Mouse (Mus musculus) testis, adult 2 months (tissue): ENCODE results near the gene Mmp9.

ENCODE experiments used
- CTCF ChIP-seq: fragments of 200-500 bp; IDR thresholded peaks from 2 replicates; pipeline ENCODE4 v1.5.1; 2012; ENCODE audit warnings: low read depth, mild to moderate bottlenecking, inconsistent platforms, low read length, moderate library complexity; ENCODE audit not compliant: control insufficient read depth, insufficient read depth, insufficient replicate concordance
- POLR2A ChIP-seq: fragments of 200-500 bp; IDR thresholded peaks from 2 replicates; pipeline ENCODE4 v1.6.1; 2012; ENCODE audit warnings: low read depth, mild to moderate bottlenecking, inconsistent platforms, low read length, moderate library complexity; ENCODE audit not compliant: control insufficient read depth

DNA sequence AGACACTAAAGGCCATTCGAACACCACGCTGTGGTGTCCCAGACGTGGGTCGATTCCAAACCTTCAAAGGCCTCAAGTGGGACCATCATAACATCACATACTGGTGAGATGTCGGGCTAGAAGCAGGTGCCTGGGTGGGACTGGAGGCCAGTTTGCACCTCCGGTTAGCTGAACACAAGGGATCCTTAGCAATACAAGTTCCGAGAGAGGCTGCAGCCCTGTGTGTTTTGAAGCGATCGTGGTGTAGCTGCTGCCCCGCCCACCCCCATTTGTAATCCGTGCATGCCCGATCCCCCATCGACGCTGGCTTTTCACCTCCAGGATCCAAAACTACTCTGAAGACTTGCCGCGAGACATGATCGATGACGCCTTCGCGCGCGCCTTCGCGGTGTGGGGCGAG, 8.4 kb downstream of the Mmp9 start:
- TF ChIP-seq CTCF (no peak), POLR2A (no peak)
